Mouse (Mus musculus) stomach, embryonic 16.5 days (tissue): ENCODE measurements around the gene Syt16. TPM values are rescaled to one million over a fixed set of nuclear protein-coding genes. Genes with fewer than 3 reads are reported as not detected.

ENCODE experiments used
- ATAC-seq: fragments of 200-750 bp; cut with Nextera tagmentation; 2 replicates; pipeline ENCODE4 v1.8.0; 2017; ENCODE audit warnings: moderate number of reproducible peaks, moderate TSS enrichment; ENCODE audit not compliant: insufficient read depth, low FRiP score
- H3K27ac ChIP-seq: fragments of 300-500 bp; sonication (generic); 2 replicates; pipeline ENCODE4 v1.5.1; 2014; ENCODE audit warnings: low read length
- H3K27me3 ChIP-seq: fragments of 300-500 bp; sonication (generic); 2 replicates; pipeline ENCODE4 v1.6.1; 2014; ENCODE audit warnings: low read length, control low read depth, mixed read lengths; ENCODE audit not compliant: control insufficient read depth, insufficient read depth
- H3K36me3 ChIP-seq: fragments of 300-500 bp; sonication (generic); 2 replicates; pipeline ENCODE4 v1.6.1; 2014; ENCODE audit warnings: low read length; ENCODE audit not compliant: control insufficient read depth, insufficient read depth
- H3K4me1 ChIP-seq: fragments of 300-500 bp; sonication (generic); 2 replicates; pipeline ENCODE4 v1.6.1; 2014; ENCODE audit warnings: low read length, control low read depth, mixed read lengths; ENCODE audit not compliant: control insufficient read depth, insufficient read depth
- H3K4me2 ChIP-seq: fragments of 300-500 bp; sonication (generic); 2 replicates; pipeline ENCODE4 v1.6.1; 2014; ENCODE audit warnings: low read depth, low read length, mixed read lengths
- H3K4me3 ChIP-seq: fragments of 300-500 bp; sonication (generic); replicated peaks from 2 replicates; pipeline ENCODE4 v1.5.1; 2014; ENCODE audit warnings: mild to moderate bottlenecking, low read length
- H3K9ac ChIP-seq: fragments of 300-500 bp; sonication (generic); 2 replicates; pipeline ENCODE4 v1.6.1; 2014; ENCODE audit warnings: low read length
- H3K9me3 ChIP-seq: fragments of 300-500 bp; sonication (generic); replicated peaks from 2 replicates; pipeline ENCODE4 v1.6.1; 2016; ENCODE audit warnings: low read length, control low read depth; ENCODE audit not compliant: control insufficient read depth
- WGBS: fragments of 180-500 bp; shearing (Covaris S2); extraction: QIAGEN DNeasy Blood & Tissue Kit; methylation state at CpG from one replicate; pipeline ENCODE4 v1.1.7; 2014; 5-methylcytosine and 5-hydroxymethylcytosine counted together
- polyA plus RNA-seq: library from polyadenylated mRNA; unstranded; fragments of >200 nt; fragmentation: Nextera tagmentation; extraction: Ambion mirVana; gene quantifications from 2 replicates; pipeline ENCODE4 v1.2.1, GENCODE M21; 2015

Syt16 gene
- polyA plus RNA-seq, result 3.7 and 4.7 TPM in 2 replicates

DNA sequence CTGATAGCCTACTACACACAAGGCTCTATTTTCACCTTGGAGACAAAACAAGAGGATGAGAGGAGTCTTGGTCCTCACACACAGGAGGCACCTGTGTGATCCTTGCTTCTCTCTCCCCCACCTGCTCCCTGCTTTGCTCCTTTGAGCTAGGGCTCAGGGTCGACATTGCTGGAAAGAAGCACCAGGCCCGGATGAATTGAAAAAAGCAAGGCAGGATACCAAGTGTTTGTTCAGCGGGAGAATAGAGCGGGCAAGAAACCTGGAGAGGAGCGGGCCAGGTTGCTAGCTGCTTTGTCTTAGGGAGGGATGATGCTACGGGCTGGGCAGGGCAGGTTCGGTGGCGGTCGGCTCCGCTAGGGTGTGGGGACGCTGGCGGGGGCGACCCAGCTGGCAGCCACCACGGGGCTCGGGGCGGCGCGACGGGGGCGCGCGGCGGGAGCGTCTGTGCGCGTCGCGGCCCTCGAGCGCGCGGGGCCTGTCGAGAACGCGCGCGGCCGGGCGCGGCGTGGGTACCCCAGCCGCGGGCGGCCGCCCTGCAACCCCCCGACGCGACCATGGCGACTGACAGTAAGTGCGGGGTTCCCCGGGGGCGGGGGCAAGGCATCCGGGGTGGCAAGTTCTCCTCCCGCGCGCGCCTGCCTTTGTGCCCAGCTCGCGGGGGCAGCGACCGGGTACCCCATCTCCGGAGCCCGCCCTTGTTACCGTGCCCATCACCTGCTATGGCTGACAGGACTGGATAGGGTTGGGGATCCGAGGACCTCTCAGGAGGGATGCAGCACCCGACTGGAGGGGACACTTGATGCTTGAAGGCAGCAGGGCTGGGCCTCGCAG, at the start of gene Syt16:
Syt16 (plus strand) TSS at position 365 of the 831 bp plus-strand sequence.
- Histone ChIP-seq H3K27ac (no peak within 1 kb of the TSS), H3K4me2 (peak within 1 kb of the TSS; percentile 90), H3K27me3 (peaks cover 21% of the 10 kb centered on the region), H3K9me3 (no peaks in the 10 kb centered on the region), H3K4me3 (peak within 1 kb of the TSS; percentile 52), H3K4me1 (no peaks in the 10 kb centered on the region), H3K36me3 (no peaks in the 10 kb centered on the region), H3K9ac (peak within 1 kb of the TSS; percentile 63)
- 2% methylated on average over 61 of the region's 67 CpGs for WGBS
- ATAC-seq, result no peak

DNA sequence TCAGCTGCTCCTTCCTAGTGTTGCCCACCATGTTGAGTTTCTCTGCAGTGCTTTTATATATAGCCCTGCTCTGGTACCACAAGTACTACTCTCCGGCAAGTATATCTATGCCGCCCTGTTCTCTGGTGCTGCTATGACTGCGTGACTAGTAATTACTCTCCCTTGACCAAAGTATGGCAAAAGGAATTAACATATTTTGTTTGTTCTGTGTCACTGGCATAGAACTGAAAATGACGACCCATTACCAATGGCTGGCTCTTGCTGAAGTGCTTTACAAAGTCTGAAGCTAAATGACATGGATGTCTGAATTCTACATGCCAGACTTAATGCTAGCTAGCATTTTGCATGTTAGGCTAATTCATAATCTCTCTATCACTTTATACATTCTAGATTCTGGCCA, 49.0 kb upstream of the Syt16 start:
- Histone ChIP-seq H3K4me2 (0 out of 2 replicates have a peak overlapping the region, but pooled peaks have one; percentile 5), H3K36me3 (0 out of 2 replicates have a peak, but pooled peaks cover 5% of the 10 kb centered on the region), H3K27me3 (no peaks in the 10 kb centered on the region), H3K9me3 (no peaks in the 10 kb centered on the region), H3K27ac (no peak overlapping the region), H3K4me3 (no peak overlapping the region), H3K9ac (no peak overlapping the region), H3K4me1 (no peaks in the 10 kb centered on the region)
- no peak; the same call in 1 of the 2 replicates for ATAC-seq
- 89% methylated on average over 4 of the region's 4 CpGs for WGBS

GRCm38 (mm10) chr12:73949318-73950058, 48.0 kb upstream of the Syt16 start:
- 8% methylated on average over 46 of the region's 46 CpGs for WGBS
- peak overlapping the region; percentile 74 for H3K4me2 ChIP-seq
- H3K36me3 ChIP-seq, result 0 out of 2 replicates have a peak, but pooled peaks cover 5% of the 10 kb centered on the region
- peak overlapping the region; percentile 60; the same call in 1 of the 2 replicates for H3K27ac ChIP-seq
- peak overlapping the region; percentile 47 for H3K4me3 ChIP-seq
- H3K9me3 ChIP-seq, result no peaks in the 10 kb centered on the region
- no peaks in the 10 kb centered on the region for H3K4me1 ChIP-seq
- H3K27me3 ChIP-seq, result no peaks in the 10 kb centered on the region
- H3K9ac ChIP-seq, result peak overlapping the region; percentile 69
- peak; percentile 86 for ATAC-seq

DNA sequence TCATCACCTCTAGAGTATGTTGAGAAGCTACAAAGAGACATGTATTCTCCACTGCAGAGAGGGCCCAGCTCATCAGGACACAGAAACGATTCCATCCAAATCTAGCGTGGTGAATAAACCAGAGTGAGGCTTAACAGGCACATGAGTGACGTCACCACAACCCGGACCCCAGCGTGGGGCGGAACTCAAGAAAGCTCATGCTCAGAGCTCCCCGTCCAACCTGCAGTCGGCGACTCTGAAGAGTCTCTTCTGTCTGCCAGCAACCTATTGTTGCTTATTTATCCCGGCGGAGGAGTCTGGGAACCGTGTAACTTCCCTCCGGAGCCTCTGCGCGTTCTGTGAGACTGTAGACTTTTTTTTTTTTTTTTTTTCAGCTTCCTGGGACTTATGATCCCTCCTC, 44.6 kb upstream of the Syt16 start:
- peak; percentile 42; the same call in 1 of the 2 replicates for ATAC-seq
- Histone ChIP-seq H3K27me3 (no peaks in the 10 kb centered on the region), H3K4me2 (peak overlapping the region; percentile 61), H3K27ac (no peak overlapping the region), H3K9me3 (no peaks in the 10 kb centered on the region), H3K9ac (peak overlapping the region; percentile 49), H3K36me3 (no peaks in the 10 kb centered on the region), H3K4me1 (no peaks in the 10 kb centered on the region), H3K4me3 (peak overlapping the region; percentile 41)
- 7% methylated on average over 15 of the region's 15 CpGs for WGBS

- H3K4me3 ChIP-seq, result peak overlapping the region; percentile 41
- 36% methylated on average over 14 of the region's 14 CpGs for WGBS
- H3K9me3 ChIP-seq, result no peaks in the 10 kb centered on the region
- no peaks in the 10 kb centered on the region for H3K27me3 ChIP-seq
- no peak overlapping the region for H3K27ac ChIP-seq
- H3K36me3 ChIP-seq, result no peaks in the 10 kb centered on the region
- no peaks in the 10 kb centered on the region for H3K4me1 ChIP-seq
- H3K4me2 ChIP-seq, result peak overlapping the region; percentile 61
- H3K9ac ChIP-seq, result peak overlapping the region; percentile 49
- ATAC-seq, result no peak
These were observed 43.9 kb upstream of the Syt16 start for GRCm38 (mm10) chr12:73953420-73954186.

DNA sequence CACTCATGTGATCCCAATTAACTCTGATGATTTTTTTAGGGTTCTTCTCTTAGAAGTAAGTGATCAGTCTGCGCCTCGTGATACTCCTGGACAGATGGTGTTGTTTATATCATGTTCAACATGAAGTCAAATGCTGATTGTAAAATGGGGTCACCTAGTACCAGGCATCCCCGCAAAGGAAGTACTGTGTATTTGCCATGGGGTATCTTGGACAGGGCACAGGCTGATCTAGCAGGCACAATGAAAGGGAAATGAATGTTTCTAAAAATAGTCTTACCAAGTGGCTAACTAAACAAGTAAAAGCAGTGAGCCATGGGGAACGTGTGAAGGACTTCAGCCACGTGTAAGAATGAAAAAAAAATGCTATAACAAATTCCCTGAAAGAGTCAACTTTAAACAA, 42.7 kb upstream of the Syt16 start:
- Histone ChIP-seq H3K27ac (no peak overlapping the region), H3K4me1 (no peaks in the 10 kb centered on the region), H3K27me3 (no peaks in the 10 kb centered on the region), H3K4me3 (no peak overlapping the region), H3K9me3 (no peaks in the 10 kb centered on the region), H3K36me3 (no peaks in the 10 kb centered on the region), H3K4me2 (no peak overlapping the region), H3K9ac (no peak overlapping the region)
- WGBS, result 49% methylated on average over 5 of the region's 5 CpGs
- ATAC-seq, result no peak

DNA sequence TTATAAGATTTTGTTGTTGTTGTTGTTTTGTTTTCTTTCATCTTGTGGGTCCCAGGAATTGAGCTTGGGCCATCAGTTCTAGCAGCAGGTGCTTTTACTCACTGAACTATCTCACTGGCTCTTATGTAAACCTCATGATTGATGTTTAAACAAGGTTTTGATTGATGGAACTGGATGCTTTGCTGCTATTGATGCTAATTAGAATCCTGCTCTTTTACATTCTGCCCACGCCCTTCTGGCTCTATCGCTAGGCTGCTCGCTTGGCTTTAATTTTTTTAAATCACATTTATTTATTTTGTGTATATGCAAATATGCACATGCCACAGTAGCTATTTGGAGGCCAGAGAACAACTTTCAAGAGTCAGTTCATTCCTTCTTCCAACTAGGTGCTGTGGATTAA, 39.8 kb upstream of the Syt16 start:
- ATAC-seq, result no peak
- no peak overlapping the region for H3K27ac ChIP-seq
- H3K4me2 ChIP-seq, result no peak overlapping the region
- no peaks in the 10 kb centered on the region for H3K9me3 ChIP-seq
- no peaks in the 10 kb centered on the region for H3K4me1 ChIP-seq
- no peak overlapping the region for H3K4me3 ChIP-seq
- no peaks in the 10 kb centered on the region for H3K36me3 ChIP-seq
- H3K27me3 ChIP-seq, result no peaks in the 10 kb centered on the region
- H3K9ac ChIP-seq, result no peak overlapping the region
- 36% methylated on average over 3 of the region's 3 CpGs for WGBS

GRCm38 (mm10) chr12:73958830-73959229, 38.6 kb upstream of the Syt16 start:
- no peak overlapping the region for H3K27ac ChIP-seq
- H3K27me3 ChIP-seq, result no peaks in the 10 kb centered on the region
- no peaks in the 10 kb centered on the region for H3K9me3 ChIP-seq
- no peak for ATAC-seq
- no peak overlapping the region for H3K4me2 ChIP-seq
- 86% methylated on average over 2 of the region's 2 CpGs for WGBS
- no peak overlapping the region for H3K9ac ChIP-seq
- no peak overlapping the region for H3K4me3 ChIP-seq
- no peaks in the 10 kb centered on the region for H3K4me1 ChIP-seq
- no peaks in the 10 kb centered on the region for H3K36me3 ChIP-seq
